Mouse (Mus musculus) spleen, postnatal 10 days (tissue): Measurements from ENCODE around the gene Brsk1.
A peak's percentile ranks its signal among the peaks of the same experiment; 100 is the strongest.

Experiments used
- DNase-seq, 2 experiments: peaks; one replicate each; pipeline ENCODE4 v3.0.0; 2021 to 2022; ENCODE audit warnings: low spot score in 2 of 2

The Brsk1 gene

GRCm38 (mm10) chr7:4739544-4740275, 49.3 kb downstream of the Brsk1 start, which contains the start of gene Kmt5c:
Kmt5c (plus strand) TSS chr7:4740115.
- peak; percentile 82 to 94 for DNase-seq

- peak in 1 of 2 experiments; percentile 67 for DNase-seq
Measured at GRCm38 (mm10) chr7:4740309-4740727, 49.9 kb downstream of the Brsk1 start.

- DNase-seq = peak; percentile 72
Measured at GRCm38 (mm10) chr7:4741151-4741550, 50.7 kb downstream of the Brsk1 start.

GRCm38 (mm10) chr7:4741672-4742481, 51.5 kb downstream of the Brsk1 start:
- peak in 1 of 2 experiments; percentile 41 for DNase-seq

GRCm38 (mm10) chr7:4742482-4742819, 52.0 kb downstream of the Brsk1 start:
- no peak for DNase-seq

- DNase-seq = peak in 1 of 2 experiments; percentile 55
Measured at GRCm38 (mm10) chr7:4743354-4743753, 53.0 kb downstream of the Brsk1 start.

- no peak for DNase-seq
Measured at GRCm38 (mm10) chr7:4744886-4745285, 54.5 kb downstream of the Brsk1 start.

GRCm38 (mm10) chr7:4746326-4746980, 56.0 kb downstream of the Brsk1 start:
- no peak for DNase-seq

GRCm38 (mm10) chr7:4747156-4747899, 56.9 kb downstream of the Brsk1 start:
- peak in 1 of 2 experiments; percentile 27 for DNase-seq

- DNase-seq = no peak
Measured at GRCm38 (mm10) chr7:4748321-4748720, 57.9 kb downstream of the Brsk1 start.

GRCm38 (mm10) chr7:4749169-4749568, 58.8 kb downstream of the Brsk1 start:
- DNase-seq = no peak

GRCm38 (mm10) chr7:4751971-4752820, 61.8 kb downstream of the Brsk1 start:
- DNase-seq = peak in 1 of 2 experiments; percentile 86

GRCm38 (mm10) chr7:4752821-4753570, 62.6 kb downstream of the Brsk1 start, which contains the start of gene Cox6b2:
Cox6b2 (minus strand) TSS chr7:4753094.
- peak; percentile 79 to 90 for DNase-seq

GRCm38 (mm10) chr7:4759670-4760069, 69.3 kb downstream of the Brsk1 start:
- no peak for DNase-seq

GRCm38 (mm10) chr7:4764946-4765710, 74.7 kb downstream of the Brsk1 start:
- no peak for DNase-seq
